Mouse (Mus musculus) liver, embryonic 12.5 days (tissue): Measurements from ENCODE around the gene Trim3. TPM values are rescaled to one million over a fixed set of nuclear protein-coding genes. Genes with fewer than 3 reads are reported as not detected.

Experiments used
- ATAC-seq: fragments of 200-750 bp; cut with Nextera tagmentation; 2 replicates; pipeline ENCODE4 v1.8.0; 2017; ENCODE audit warnings: moderate number of reproducible peaks, mild to moderate bottlenecking, moderate library complexity
- H3K27ac ChIP-seq: fragments of 300-500 bp; sonication (generic); 2 replicates; pipeline ENCODE4 v1.5.1; 2016; ENCODE audit warnings: mild to moderate bottlenecking
- H3K27me3 ChIP-seq: fragments of 300-500 bp; sonication (generic); replicated peaks from 2 replicates; pipeline ENCODE4 v1.6.1; 2016; ENCODE audit warnings: mild to moderate bottlenecking, moderate library complexity
- H3K36me3 ChIP-seq: fragments of 300-500 bp; sonication (generic); 2 replicates; pipeline ENCODE4 v1.6.1; 2016; ENCODE audit warnings: mild to moderate bottlenecking, moderate library complexity
- H3K4me1 ChIP-seq: fragments of 300-500 bp; sonication (generic); 2 replicates; pipeline ENCODE4 v1.6.1; 2016
- H3K4me2 ChIP-seq: fragments of 300-500 bp; sonication (generic); 2 replicates; pipeline ENCODE4 v1.6.1; 2016; ENCODE audit warnings: mild to moderate bottlenecking, moderate library complexity
- H3K4me3 ChIP-seq: fragments of 300-500 bp; sonication (generic); 2 replicates; pipeline ENCODE4 v1.5.1; 2016; ENCODE audit warnings: mild to moderate bottlenecking, moderate library complexity
- H3K9ac ChIP-seq: fragments of 300-500 bp; sonication (generic); 2 replicates; pipeline ENCODE4 v1.6.1; 2016; ENCODE audit warnings: mild to moderate bottlenecking, moderate library complexity
- H3K9me3 ChIP-seq: fragments of 300-500 bp; sonication (generic); replicated peaks from 2 replicates; pipeline ENCODE4 v1.6.1; 2016; ENCODE audit warnings: mild to moderate bottlenecking, moderate library complexity
- WGBS: fragments of 180-500 bp; shearing (Covaris S2); methylation state at CpG from one replicate; pipeline ENCODE4 v1.1.7; 2016; ENCODE audit not compliant: insufficient replicate concordance; 5-methylcytosine and 5-hydroxymethylcytosine counted together
- polyA plus RNA-seq: library from polyadenylated mRNA; unstranded; fragments of >200 nt; fragmentation: Nextera tagmentation; extraction: Ambion mirVana; gene quantifications from 2 replicates; pipeline ENCODE4 v1.2.1, GENCODE M21; 2016

Gene Trim3
- 7.7 and 8.0 TPM in 2 replicates for polyA plus RNA-seq

DNA sequence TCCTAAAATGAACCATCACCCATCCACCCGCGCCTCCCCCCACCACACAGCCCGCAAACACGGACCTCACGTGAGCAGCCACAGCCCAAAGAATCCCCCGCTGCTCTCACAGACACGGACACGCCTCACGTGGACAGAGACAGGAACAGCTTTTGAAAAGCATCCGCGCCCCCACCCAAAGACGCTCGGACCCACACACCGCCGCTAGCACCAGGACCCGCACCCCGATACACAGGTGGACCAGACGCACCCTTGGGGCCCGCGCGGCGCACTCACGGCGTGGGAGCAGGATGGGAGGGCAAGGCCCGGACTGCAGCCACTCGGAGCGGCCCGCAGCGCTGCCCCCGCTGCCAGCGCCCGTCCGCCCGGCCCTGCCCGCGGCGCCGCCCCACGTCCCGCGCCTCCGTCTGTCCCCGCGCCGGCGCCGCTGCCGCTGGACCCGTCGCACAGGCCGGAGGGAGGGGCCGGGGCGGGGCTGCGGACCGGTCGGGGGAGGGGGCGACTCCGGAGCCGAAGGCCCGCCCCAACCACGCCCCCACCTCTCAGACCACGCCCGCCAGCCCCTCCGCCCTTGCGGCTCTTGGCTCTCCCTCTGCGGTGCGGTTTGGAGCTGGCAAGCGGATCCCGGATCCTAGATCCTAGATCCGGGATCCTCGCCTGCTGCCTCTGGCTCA is at the start of gene Trim3:
TSS of gene Trim3 (minus strand) at position 445 of the 674 bp plus-strand sequence.
- ATAC-seq: peak; percentile 92
- peak within 1 kb of the TSS; percentile 78 for H3K9ac ChIP-seq
- peak within 1 kb of the TSS; percentile 95 for H3K4me2 ChIP-seq
- H3K36me3 ChIP-seq: peaks cover 28% of the 10 kb centered on the region
- peaks cover 34% of the 10 kb centered on the region for H3K4me1 ChIP-seq
- H3K4me3 ChIP-seq: peak within 1 kb of the TSS; percentile 69
- no peaks in the 10 kb centered on the region for H3K9me3 ChIP-seq
- WGBS: under 1% methylated on average over 47 of the region's 71 CpGs
- H3K27ac ChIP-seq: no peak within 1 kb of the TSS
- H3K27me3 ChIP-seq: peaks cover 12% of the 10 kb centered on the region

- H3K9me3 ChIP-seq: no peaks in the 10 kb centered on the region
- H3K9ac ChIP-seq: peak within 1 kb of the TSS; percentile 59
- 3% methylated on average over 17 of the region's 17 CpGs for WGBS
- no peaks in the 10 kb centered on the region for H3K27me3 ChIP-seq
- H3K4me3 ChIP-seq: peak within 1 kb of the TSS; percentile 58
- H3K4me2 ChIP-seq: peak within 1 kb of the TSS; percentile 81
- peak; percentile 95 for ATAC-seq
- peaks cover 11% of the 10 kb centered on the region for H3K4me1 ChIP-seq
- H3K36me3 ChIP-seq: 0 out of 2 replicates have a peak, but pooled peaks cover 4% of the 10 kb centered on the region
- H3K27ac ChIP-seq: no peak within 1 kb of the TSS
Measured at GRCm38 (mm10) chr7:105650639-105651435, 17.5 kb upstream of the Trim3 start, which contains the start of gene Dnhd1. Dnhd1 (plus strand) TSS chr7:105650827.

- H3K36me3 ChIP-seq: peaks cover 47% of the 10 kb centered on the region
- H3K9me3 ChIP-seq: no peaks in the 10 kb centered on the region
- peak overlapping the region; percentile 88 for H3K4me3 ChIP-seq
- H3K4me2 ChIP-seq: peak overlapping the region; percentile 96
- H3K27me3 ChIP-seq: no peaks in the 10 kb centered on the region
- no peak for ATAC-seq
- peak overlapping the region; percentile 85; the same call in 1 of the 2 replicates for H3K9ac ChIP-seq
- H3K27ac ChIP-seq: peak overlapping the region; percentile 84; the same call in 1 of the 2 replicates
- WGBS: 46% methylated on average over 3 of the region's 3 CpGs
- peaks cover 32% of the 10 kb centered on the region for H3K4me1 ChIP-seq
Measured at GRCm38 (mm10) chr7:105641936-105642335, 8.6 kb upstream of the Trim3 start.

DNA sequence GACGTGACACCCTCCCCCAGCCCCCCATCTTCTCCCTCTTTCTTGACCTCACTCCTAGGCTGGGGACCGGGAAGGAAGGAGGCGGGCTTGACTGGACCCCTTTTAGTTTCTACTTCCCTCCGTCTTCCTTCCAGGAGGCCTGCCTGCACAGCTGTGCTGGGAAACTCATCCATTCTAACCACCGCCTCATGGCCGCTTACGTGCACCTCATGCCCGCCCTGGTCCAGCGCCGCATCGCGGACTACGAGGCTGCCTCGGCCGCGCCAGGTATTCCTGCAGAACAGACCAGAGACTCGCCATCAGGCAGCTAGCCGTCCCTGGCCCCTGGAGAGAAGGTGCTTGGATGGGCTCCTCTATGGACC is 7.5 kb upstream of the Trim3 start:
- H3K4me1 ChIP-seq: peaks cover 37% of the 10 kb centered on the region
- 2% methylated on average over 18 of the region's 18 CpGs for WGBS
- H3K9me3 ChIP-seq: no peaks in the 10 kb centered on the region
- ATAC-seq: peak; percentile 8
- H3K4me3 ChIP-seq: peak overlapping the region; percentile 88
- H3K27me3 ChIP-seq: no peaks in the 10 kb centered on the region
- peak overlapping the region; percentile 96 for H3K4me2 ChIP-seq
- H3K9ac ChIP-seq: peak overlapping the region; percentile 85
- H3K36me3 ChIP-seq: peaks cover 56% of the 10 kb centered on the region
- peak overlapping the region; percentile 84 for H3K27ac ChIP-seq

GRCm38 (mm10) chr7:105640233-105640893 is 7.0 kb upstream of the Trim3 start, which contains the start of the genes Arfip2 and Gm45799:
Arfip2 (minus strand) TSS chr7:105640416.
Gm45799 (plus strand) TSS chr7:105640552.
- no peaks in the 10 kb centered on the region for H3K9me3 ChIP-seq
- peak within 1 kb of the TSS; percentile 96 for H3K4me2 ChIP-seq
- H3K4me3 ChIP-seq: peak within 1 kb of the TSS; percentile 88
- H3K27me3 ChIP-seq: no peaks in the 10 kb centered on the region
- H3K27ac ChIP-seq: peak within 1 kb of the TSS; percentile 84
- peak within 1 kb of the TSS; percentile 85 for H3K9ac ChIP-seq
- ATAC-seq: peak; percentile 96
- under 1% methylated on average over 45 of the region's 45 CpGs for WGBS
- H3K36me3 ChIP-seq: peaks cover 61% of the 10 kb centered on the region
- H3K4me1 ChIP-seq: peaks cover 42% of the 10 kb centered on the region

GRCm38 (mm10) chr7:105639756-105640155 is 6.4 kb upstream of the Trim3 start, which contains the start of gene Timm10b:
Timm10b (plus strand) TSS chr7:105640056.
- WGBS: 2% methylated on average over 2 of the region's 2 CpGs
- Histone ChIP-seq H3K27me3 (no peaks in the 10 kb centered on the region), H3K9me3 (no peaks in the 10 kb centered on the region), H3K27ac (peak within 1 kb of the TSS; percentile 84), H3K36me3 (peaks cover 55% of the 10 kb centered on the region), H3K4me2 (peak within 1 kb of the TSS; percentile 96), H3K4me3 (peak within 1 kb of the TSS; percentile 88), H3K4me1 (peaks cover 47% of the 10 kb centered on the region), H3K9ac (peak within 1 kb of the TSS; percentile 85)
- ATAC-seq: peak; percentile 4

- peak overlapping the region; percentile 96 for H3K4me2 ChIP-seq
- ATAC-seq: no peak
- peaks cover 53% of the 10 kb centered on the region for H3K36me3 ChIP-seq
- H3K9ac ChIP-seq: peak overlapping the region; percentile 81
- no peaks in the 10 kb centered on the region for H3K27me3 ChIP-seq
- H3K9me3 ChIP-seq: no peaks in the 10 kb centered on the region
- H3K4me1 ChIP-seq: peaks cover 52% of the 10 kb centered on the region
- no peak overlapping the region for H3K27ac ChIP-seq
- WGBS: 64% methylated on average over 9 of the region's 9 CpGs
- peak overlapping the region; percentile 88 for H3K4me3 ChIP-seq
Measured at GRCm38 (mm10) chr7:105639304-105639703, 5.9 kb upstream of the Trim3 start.

GRCm38 (mm10) chr7:105638776-105639175 is 5.4 kb upstream of the Trim3 start:
- WGBS: 77% methylated on average over 6 of the region's 6 CpGs
- Histone ChIP-seq H3K4me2 (0 out of 2 replicates have a peak overlapping the region, but pooled peaks have one; percentile 96), H3K4me3 (no peak overlapping the region)

DNA sequence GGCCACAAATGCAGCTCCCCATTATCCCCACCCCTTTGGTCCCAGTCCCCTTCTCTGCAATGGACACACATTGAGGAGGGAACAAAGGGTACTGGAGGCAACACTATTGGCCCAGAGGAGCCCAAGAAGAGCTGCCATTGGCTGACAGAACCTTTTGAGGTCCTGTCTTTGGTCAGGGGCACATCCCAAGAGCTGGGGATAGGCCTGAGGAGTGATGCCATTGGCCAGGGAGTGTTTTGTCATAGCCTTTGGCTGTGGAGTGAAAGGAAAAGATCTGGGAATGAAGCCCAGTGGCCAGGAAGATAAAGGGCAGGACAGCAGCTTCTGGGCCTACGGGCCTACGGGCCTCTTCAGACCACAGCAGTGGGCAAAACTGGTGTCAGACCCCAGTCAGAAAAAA is 2.4 kb upstream of the Trim3 start:
- H3K9ac ChIP-seq: no peak overlapping the region
- no peak overlapping the region for H3K4me2 ChIP-seq
- no peak for ATAC-seq
- peaks cover 34% of the 10 kb centered on the region for H3K36me3 ChIP-seq
- no peaks in the 10 kb centered on the region for H3K9me3 ChIP-seq
- H3K27me3 ChIP-seq: peaks cover 12% of the 10 kb centered on the region
- peaks cover 50% of the 10 kb centered on the region for H3K4me1 ChIP-seq
- WGBS: 83% methylated on average over 2 of the region's 2 CpGs
- H3K4me3 ChIP-seq: no peak overlapping the region
- H3K27ac ChIP-seq: no peak overlapping the region

More at GRCm38 (mm10) chr7:105638776-105639175, 5.4 kb upstream of the Trim3 start:
- peaks cover 57% of the 10 kb centered on the region for H3K4me1 ChIP-seq
- no peak overlapping the region for H3K27ac ChIP-seq
- H3K9me3 ChIP-seq: no peaks in the 10 kb centered on the region
- peaks cover 47% of the 10 kb centered on the region for H3K36me3 ChIP-seq
- H3K27me3 ChIP-seq: no peaks in the 10 kb centered on the region
- H3K9ac ChIP-seq: no peak overlapping the region
- no peak for ATAC-seq

GRCm38 (mm10) chr7:105634272-105634920 is 1.0 kb upstream of the Trim3 start:
- ATAC-seq: no peak
- peak overlapping the region; percentile 95 for H3K4me2 ChIP-seq
- H3K4me3 ChIP-seq: peak overlapping the region; percentile 69
- 50% methylated on average over 9 of the region's 9 CpGs for WGBS
- 0 out of 2 replicates have a peak overlapping the region, but pooled peaks have one; percentile 78 for H3K9ac ChIP-seq
- peaks cover 12% of the 10 kb centered on the region for H3K27me3 ChIP-seq
- H3K4me1 ChIP-seq: peaks cover 44% of the 10 kb centered on the region
- no peaks in the 10 kb centered on the region for H3K9me3 ChIP-seq
- H3K27ac ChIP-seq: no peak overlapping the region
- H3K36me3 ChIP-seq: peaks cover 34% of the 10 kb centered on the region

GRCm38 (mm10) chr7:105633801-105634135 is 397 bp upstream of the Trim3 start:
- peak overlapping the region; percentile 69 for H3K4me3 ChIP-seq
- 6% methylated on average over 10 of the region's 10 CpGs for WGBS
- no peaks in the 10 kb centered on the region for H3K9me3 ChIP-seq
- peak overlapping the region; percentile 78 for H3K9ac ChIP-seq
- ATAC-seq: 0 out of 2 replicates have a peak, but pooled peaks have one; percentile 33
- H3K4me2 ChIP-seq: peak overlapping the region; percentile 95
- H3K36me3 ChIP-seq: peaks cover 33% of the 10 kb centered on the region
- H3K27me3 ChIP-seq: peaks cover 12% of the 10 kb centered on the region
- H3K4me1 ChIP-seq: peaks cover 37% of the 10 kb centered on the region
- H3K27ac ChIP-seq: no peak overlapping the region
